Mouse (Mus musculus): Measurements from ENCODE around the gene Meis1.

Meis1 gene

GRCm38 (mm10) chr11:18876886-18877625 lies 141.7 kb downstream of the Meis1 start:
- no peak for DNase-seq (ENCODE audit: low read depth, low spot score)

DNA sequence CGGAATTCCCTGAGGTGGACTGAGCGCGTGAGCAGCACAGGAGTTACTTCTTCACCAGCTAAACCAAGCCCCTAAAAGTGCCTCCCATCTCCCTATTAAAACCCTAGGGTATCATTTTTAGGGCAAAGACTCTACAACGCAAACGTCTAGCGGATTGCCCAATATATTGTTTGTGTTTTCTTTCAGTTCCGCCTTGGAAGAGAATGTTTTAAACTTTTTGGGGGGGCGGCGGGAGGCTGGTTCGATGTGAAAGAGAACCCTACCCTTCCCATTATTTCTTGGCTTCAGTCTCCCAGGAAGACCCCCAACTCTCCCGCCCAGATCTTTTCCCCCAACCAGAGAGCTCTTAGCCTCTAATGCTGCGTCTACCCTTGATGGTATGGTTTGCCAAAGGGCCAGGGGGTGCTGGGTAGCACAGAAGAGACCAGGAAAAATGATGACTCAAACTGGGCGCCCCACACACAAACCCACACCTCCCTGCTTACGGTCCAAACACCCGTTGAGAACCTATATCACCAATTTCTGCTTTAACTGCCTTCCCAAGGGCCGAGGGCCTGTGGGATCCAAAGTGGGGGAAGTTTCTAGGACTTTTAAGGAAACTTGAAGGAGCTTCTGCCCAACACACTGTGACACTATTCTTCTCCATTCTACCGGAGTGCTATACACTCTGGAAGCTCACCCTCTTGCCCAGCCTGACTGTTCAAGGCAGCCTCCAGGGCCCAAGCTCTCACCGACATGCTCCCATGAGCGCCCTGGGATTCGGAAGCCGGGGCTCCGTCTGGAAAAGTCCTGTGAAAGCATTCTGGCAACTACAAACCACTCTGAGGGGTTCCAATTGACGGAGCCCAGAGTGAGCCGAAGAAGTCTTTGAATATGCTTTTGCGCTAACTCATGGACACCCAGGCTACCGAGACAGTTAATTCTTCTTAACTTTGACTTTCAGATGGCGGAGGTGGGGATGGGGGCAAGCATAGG lies 142.6 kb downstream of the Meis1 start:
- DNase-seq (ENCODE audit: low read depth, low spot score) = no peak

GRCm38 (mm10) chr11:18875001-18875902 lies 143.5 kb downstream of the Meis1 start:
- DNase-seq (ENCODE audit: low read depth, low spot score) = no peak

- DNase-seq (ENCODE audit: low read depth, low spot score) = no peak
Measured at GRCm38 (mm10) chr11:18874278-18875000, 144.3 kb downstream of the Meis1 start.

DNA sequence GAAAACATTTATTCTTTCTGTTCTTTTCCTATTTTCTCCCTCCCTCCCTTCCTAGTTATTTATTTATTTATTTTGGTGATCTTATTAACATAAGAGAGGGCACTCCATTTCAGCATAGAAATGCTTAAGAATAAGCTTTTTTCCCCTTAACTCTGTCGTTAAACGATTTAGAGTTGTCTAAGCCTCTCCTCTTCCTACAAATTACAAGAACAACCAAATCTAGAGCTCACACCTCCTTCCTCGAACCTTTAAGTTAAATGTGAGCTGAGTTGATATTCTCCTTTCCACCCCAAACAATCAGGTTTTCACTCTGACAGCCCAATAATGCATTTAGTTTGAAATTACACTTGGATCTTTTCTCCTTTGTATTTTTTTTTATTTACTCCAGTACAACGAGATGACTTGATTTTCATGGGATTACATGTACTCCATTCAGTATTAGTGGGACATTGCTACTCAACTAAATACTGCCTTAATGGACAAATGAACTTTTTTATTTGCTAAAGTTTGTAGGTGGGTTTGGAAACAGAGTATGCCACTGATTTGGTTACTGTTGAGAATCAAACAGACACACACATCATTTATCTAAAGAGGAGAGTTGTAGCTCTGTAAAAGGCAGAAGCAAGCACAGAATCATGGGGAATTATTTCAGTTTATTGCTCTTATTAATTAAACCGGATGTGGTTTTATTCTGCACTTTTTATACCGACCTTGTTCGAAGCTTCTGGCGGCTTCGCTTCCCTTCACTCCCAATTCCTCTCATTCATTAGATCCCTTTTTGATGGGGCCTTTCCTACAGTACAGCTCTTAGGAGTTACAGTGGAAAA lies 145.1 kb downstream of the Meis1 start:
- DNase-seq (ENCODE audit: low read depth, low spot score) = no peak

- DNase-seq (ENCODE audit: low read depth, low spot score) = no peak
Measured at GRCm38 (mm10) chr11:18872793-18873192, 146.0 kb downstream of the Meis1 start.

GRCm38 (mm10) chr11:18872118-18872751 lies 146.6 kb downstream of the Meis1 start:
- no peak for DNase-seq (ENCODE audit: low read depth, low spot score)

GRCm38 (mm10) chr11:18871170-18872081 lies 147.4 kb downstream of the Meis1 start:
- DNase-seq (ENCODE audit: low read depth, low spot score) = no peak

DNA sequence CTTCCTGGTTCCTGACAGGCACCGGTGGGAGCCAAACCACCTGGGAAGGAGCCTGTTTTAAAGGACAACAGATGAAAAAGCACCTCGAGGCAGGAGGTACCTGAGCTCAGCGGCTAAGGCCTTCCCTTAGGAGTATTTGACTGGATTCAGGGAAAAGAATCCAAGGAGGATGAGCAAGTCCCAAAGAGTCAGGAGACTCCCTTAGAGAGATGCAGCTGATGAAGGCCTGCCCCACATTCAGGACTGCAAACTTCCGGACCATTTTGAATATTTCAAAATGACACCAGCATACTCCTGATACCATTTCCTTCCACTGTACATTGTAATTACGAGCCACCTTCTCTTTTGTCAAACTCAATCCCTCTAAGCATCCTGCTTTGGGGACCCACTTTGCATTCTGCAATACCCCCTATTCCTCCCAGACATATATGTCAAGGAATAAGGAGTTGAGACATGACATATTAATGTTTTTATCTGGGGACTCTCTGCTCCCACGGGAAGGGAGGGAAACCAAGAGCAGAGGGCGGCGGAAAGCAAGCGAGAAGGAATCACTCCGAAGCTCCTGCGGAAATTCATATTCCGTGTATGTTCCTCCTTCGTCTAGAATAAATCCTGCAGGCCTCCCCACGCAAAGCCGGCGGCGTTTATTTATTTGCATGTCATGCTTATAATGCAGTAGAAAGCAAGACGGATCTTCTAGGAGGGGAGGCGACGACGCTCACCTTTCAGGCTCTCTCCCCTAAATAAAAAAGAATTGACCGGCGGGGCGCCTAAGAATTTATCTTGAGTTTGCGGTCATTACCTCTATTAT lies 148.5 kb downstream of the Meis1 start:
- no peak for DNase-seq (ENCODE audit: low read depth, low spot score)

- no peak for DNase-seq (ENCODE audit: low read depth, low spot score)
Measured at GRCm38 (mm10) chr11:18869429-18869969, 149.3 kb downstream of the Meis1 start.

DNA sequence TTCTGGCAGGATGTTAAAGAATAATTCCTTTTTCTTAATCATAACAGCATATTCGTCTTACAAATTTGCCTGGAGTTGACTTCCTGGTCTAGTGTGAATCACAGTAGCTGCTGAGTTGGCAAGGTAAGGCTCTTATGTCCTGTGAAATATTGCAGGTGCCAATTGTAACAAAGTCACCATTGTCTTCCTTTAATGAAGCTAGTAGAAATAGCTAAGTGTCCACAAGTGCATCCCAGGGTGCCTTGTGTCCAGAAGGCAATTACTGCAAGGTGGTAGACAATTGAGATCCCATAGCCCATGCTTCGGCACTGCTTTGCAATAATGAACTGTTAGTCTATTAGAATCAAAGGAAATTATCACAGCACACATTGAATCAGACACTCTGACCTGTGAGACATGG lies 151.1 kb downstream of the Meis1 start:
- no peak for DNase-seq (ENCODE audit: low read depth, low spot score)

- no peak for DNase-seq (ENCODE audit: low read depth, low spot score)
Measured at GRCm38 (mm10) chr11:18866198-18866836, 152.5 kb downstream of the Meis1 start.

- DNase-seq (ENCODE audit: low read depth, low spot score) = no peak
Measured at GRCm38 (mm10) chr11:18850772-18851171, 168.0 kb downstream of the Meis1 start.

GRCm38 (mm10) chr11:18847650-18848049 lies 171.1 kb downstream of the Meis1 start:
- no peak for DNase-seq (ENCODE audit: low read depth, low spot score)

DNA sequence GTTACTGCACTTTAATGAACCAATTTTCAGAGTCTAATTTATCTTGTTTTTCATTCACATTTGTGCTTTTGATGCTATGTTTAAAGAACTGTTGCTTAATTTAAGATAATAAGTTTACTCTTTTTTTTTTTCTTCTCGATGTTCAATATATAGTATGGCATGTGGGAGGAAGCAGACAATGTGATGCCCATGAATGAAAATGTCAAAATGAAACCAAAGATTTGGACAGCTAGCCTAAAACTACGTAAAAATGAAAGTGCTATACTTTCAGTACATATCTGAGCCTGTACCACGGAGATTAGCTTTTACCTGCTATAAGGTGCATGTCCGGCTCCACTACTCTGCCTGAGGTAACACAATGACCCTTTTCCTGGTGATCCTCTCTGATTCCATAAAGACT lies 172.3 kb downstream of the Meis1 start:
- DNase-seq (ENCODE audit: low read depth, low spot score) = no peak

DNA sequence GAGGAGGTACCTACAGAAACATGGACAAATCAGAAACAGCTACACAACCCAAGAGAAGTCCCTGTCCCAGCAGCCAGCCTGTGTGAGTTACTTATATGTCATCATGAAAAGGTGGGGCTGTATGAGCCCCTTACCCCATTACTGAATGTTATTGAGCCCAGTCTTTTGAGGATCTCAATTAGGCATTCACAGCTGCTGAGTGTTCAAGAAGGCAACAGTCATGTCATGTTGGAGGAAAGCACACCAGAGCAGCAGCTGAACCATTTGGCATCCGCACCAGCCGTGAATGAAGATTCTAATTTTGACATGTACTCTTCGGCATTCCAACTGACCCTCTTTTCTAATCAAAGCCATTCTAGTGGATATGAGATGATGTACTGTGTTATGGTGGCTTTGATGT lies 172.9 kb downstream of the Meis1 start:
- no peak for DNase-seq (ENCODE audit: low read depth, low spot score)

GRCm38 (mm10) chr11:18845466-18845865 lies 173.3 kb downstream of the Meis1 start:
- no peak for DNase-seq (ENCODE audit: low read depth, low spot score)

Measured in c-Kit-negative CD71-positive TER-119-positive erythroid progenitor cells, embryonic 14.5 days (primary cell).